Mouse (Mus musculus): Measurements from ENCODE around the gene Tfdp1. TPM values are rescaled to one million over a fixed set of nuclear protein-coding genes. Genes with fewer than 3 reads are reported as not detected.

The Tfdp1 gene
- 62.2 TPM for polyA plus RNA-seq (2015; fragmentation: Illumina TruSeq; extraction: RNeasy Lipid Tissue Mini Kit (QIAGEN cat#74804); ENCODE audit: insufficient read depth, low replicate concordance)

GRCm38 (mm10) chr8:13338255-13338860 is at the start of gene Tfdp1:
Tfdp1 (plus strand) TSS chr8:13338751.

GRCm38 (mm10) chr8:13396725-13397124 is 58.2 kb downstream of the Tfdp1 start, which contains the start of gene Atp4b:
Atp4b (minus strand) TSS chr8:13396825.

GRCm38 (mm10) chr8:13404666-13405131 is 66.1 kb downstream of the Tfdp1 start, which contains the start of gene Grk1:
Grk1 (plus strand) TSS chr8:13405081.

Other genes starting within 250 kb of the Tfdp1 start
- gene Pcid2, start 233.3 kb upstream of the Tfdp1 start, polyA plus RNA-seq (2015; fragmentation: Illumina TruSeq; extraction: RNeasy Lipid Tissue Mini Kit (QIAGEN cat#74804); ENCODE audit: insufficient read depth, low replicate concordance): 30.1 TPM
- gene Cul4a, start 233.1 kb upstream of the Tfdp1 start, polyA plus RNA-seq (2015; fragmentation: Illumina TruSeq; extraction: RNeasy Lipid Tissue Mini Kit (QIAGEN cat#74804); ENCODE audit: insufficient read depth, low replicate concordance): 51.4 TPM
- gene Lamp1, start 179.6 kb upstream of the Tfdp1 start, polyA plus RNA-seq (2015; fragmentation: Illumina TruSeq; extraction: RNeasy Lipid Tissue Mini Kit (QIAGEN cat#74804); ENCODE audit: insufficient read depth, low replicate concordance): 324 TPM
- 0.41 TPM for gene Grtp1, start 138.1 kb upstream of the Tfdp1 start, polyA plus RNA-seq (2015; fragmentation: Illumina TruSeq; extraction: RNeasy Lipid Tissue Mini Kit (QIAGEN cat#74804); ENCODE audit: insufficient read depth, low replicate concordance)
- not detected for gene Adprhl1, start 84.6 kb upstream of the Tfdp1 start, polyA plus RNA-seq (2015; fragmentation: Illumina TruSeq; extraction: RNeasy Lipid Tissue Mini Kit (QIAGEN cat#74804); ENCODE audit: insufficient read depth, low replicate concordance)
- 18.0 TPM for gene Dcun1d2, start 50.6 kb upstream of the Tfdp1 start, polyA plus RNA-seq (2015; fragmentation: Illumina TruSeq; extraction: RNeasy Lipid Tissue Mini Kit (QIAGEN cat#74804); ENCODE audit: insufficient read depth, low replicate concordance)
- 12.0 TPM for gene Tmco3, start 50.6 kb upstream of the Tfdp1 start, polyA plus RNA-seq (2015; fragmentation: Illumina TruSeq; extraction: RNeasy Lipid Tissue Mini Kit (QIAGEN cat#74804); ENCODE audit: insufficient read depth, low replicate concordance)
- not detected for gene Atp4b, start 58.1 kb downstream of the Tfdp1 start, polyA plus RNA-seq (2015; fragmentation: Illumina TruSeq; extraction: RNeasy Lipid Tissue Mini Kit (QIAGEN cat#74804); ENCODE audit: insufficient read depth, low replicate concordance)
- not detected for gene Grk1, start 66.3 kb downstream of the Tfdp1 start, polyA plus RNA-seq (2015; fragmentation: Illumina TruSeq; extraction: RNeasy Lipid Tissue Mini Kit (QIAGEN cat#74804); ENCODE audit: insufficient read depth, low replicate concordance)
- 0.28 TPM for gene Tmem255b, start 96.4 kb downstream of the Tfdp1 start, polyA plus RNA-seq (2015; fragmentation: Illumina TruSeq; extraction: RNeasy Lipid Tissue Mini Kit (QIAGEN cat#74804); ENCODE audit: insufficient read depth, low replicate concordance)
- 22.2 TPM for gene Gas6, start 155.7 kb downstream of the Tfdp1 start, polyA plus RNA-seq (2015; fragmentation: Illumina TruSeq; extraction: RNeasy Lipid Tissue Mini Kit (QIAGEN cat#74804); ENCODE audit: insufficient read depth, low replicate concordance)
- gene 1700029H14Rik, start 223.7 kb downstream of the Tfdp1 start, polyA plus RNA-seq (2015; fragmentation: Illumina TruSeq; extraction: RNeasy Lipid Tissue Mini Kit (QIAGEN cat#74804); ENCODE audit: insufficient read depth, low replicate concordance): not detected